Mouse (Mus musculus) liver, embryonic 14.5 days (tissue): Measurements from ENCODE around the gene Bend5.

Experiments used
- CTCF ChIP-seq: IDR thresholded peaks from 2 replicates; pipeline ENCODE4 v1.5.1; 2016; ENCODE audit warnings: antibody characterized with exemption, low read depth, control low read depth
- EP300 ChIP-seq: IDR thresholded peaks from 2 replicates; pipeline ENCODE4 v1.6.1; 2016; ENCODE audit warnings: antibody characterized with exemption, low read depth

GRCm38 (mm10) chr4:111390736-111391135, 24.1 kb upstream of the Bend5 start:
- no peak for TF ChIP-seq CTCF
- TF ChIP-seq EP300, result no peak
